Mouse (Mus musculus) lung, embryonic 14.5 days (tissue): ENCODE measurements around the gene A230050P20Rik. TPM values are rescaled to one million over a fixed set of nuclear protein-coding genes. Genes with fewer than 3 reads are reported as not detected.

Experiments used
- ATAC-seq: fragments of 200-750 bp; cut with Nextera tagmentation; 2 replicates; pipeline ENCODE4 v1.8.0; 2017; ENCODE audit warnings: mild to moderate bottlenecking, moderate TSS enrichment, moderate library complexity; ENCODE audit not compliant: insufficient read depth
- DNase-seq: peaks from one replicate; pipeline ENCODE4 v3.0.0-alpha.2; 2015
- H3K27ac ChIP-seq: fragments of 300-500 bp; sonication (generic); 2 replicates; pipeline ENCODE4 v1.5.1; 2014; ENCODE audit warnings: low read depth, mild to moderate bottlenecking, moderate library complexity
- H3K27me3 ChIP-seq: fragments of 300-500 bp; sonication (generic); 2 replicates; pipeline ENCODE4 v1.6.1; 2014; ENCODE audit warnings: low read length, control low read depth; ENCODE audit not compliant: insufficient read depth
- H3K36me3 ChIP-seq: fragments of 300-500 bp; sonication (generic); 2 replicates; pipeline ENCODE4 v1.6.1; 2014; ENCODE audit warnings: control low read depth; ENCODE audit not compliant: insufficient read depth
- H3K4me1 ChIP-seq: fragments of 300-500 bp; sonication (generic); 2 replicates; pipeline ENCODE4 v1.6.1; 2014; ENCODE audit warnings: antibody characterized with exemption, control low read depth; ENCODE audit not compliant: insufficient read depth
- H3K4me2 ChIP-seq: fragments of 300-500 bp; sonication (generic); 2 replicates; pipeline ENCODE4 v1.6.1; 2014; ENCODE audit warnings: mild to moderate bottlenecking
- H3K4me3 ChIP-seq: fragments of 300-500 bp; sonication (generic); 2 replicates; pipeline ENCODE4 v1.5.1; 2014; ENCODE audit warnings: low read depth, low read length
- H3K9ac ChIP-seq: fragments of 300-500 bp; sonication (generic); 2 replicates; pipeline ENCODE4 v1.6.1; 2014
- H3K9me3 ChIP-seq: fragments of 300-500 bp; sonication (generic); 2 replicates; pipeline ENCODE4 v1.6.1; 2016; ENCODE audit warnings: low read depth, low read length, control low read depth
- CTCF ChIP-seq: IDR thresholded peaks from 2 replicates; pipeline ENCODE4 v1.5.1; 2016; ENCODE audit warnings: antibody characterized with exemption, low read depth
- WGBS: fragments of 180-500 bp; shearing (Covaris S2); extraction: QIAGEN DNeasy Blood & Tissue Kit; methylation state at CpG from one replicate; pipeline ENCODE4 v1.1.7; 2014; 5-methylcytosine and 5-hydroxymethylcytosine counted together
- polyA plus RNA-seq: library from polyadenylated mRNA; unstranded; fragments of >200 nt; fragmentation: Nextera tagmentation; extraction: Ambion mirVana; gene quantifications from 2 replicates; pipeline ENCODE4 v1.2.1, GENCODE M21; 2014

Gene A230050P20Rik
- polyA plus RNA-seq, 1 experiment from 2014 or later = 9.4 TPM

DNA sequence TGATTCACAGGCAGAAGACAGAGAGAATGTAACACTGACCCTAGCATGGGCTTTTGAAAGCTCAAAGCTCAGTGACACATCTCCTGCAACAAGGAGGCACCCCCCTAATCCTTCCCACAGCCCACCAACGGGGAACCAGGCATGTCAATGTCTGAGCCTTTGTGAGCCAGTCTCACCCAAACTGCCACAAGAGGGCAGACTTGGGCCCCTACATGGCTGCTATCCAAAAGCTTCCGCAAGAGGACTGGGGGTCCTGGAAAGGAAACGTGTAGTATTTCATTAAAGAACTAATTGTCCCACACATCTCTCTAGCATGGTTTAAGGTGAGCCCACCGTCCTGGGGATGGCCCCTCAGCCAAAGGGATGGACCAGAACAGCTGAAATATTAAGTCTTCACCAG, 6.6 kb upstream of the A230050P20Rik start:
- Histone ChIP-seq H3K9ac (no peak overlapping the region), H3K4me1 (no peaks in the 10 kb centered on the region), H3K27ac (no peak overlapping the region), H3K27me3 (no peaks in the 10 kb centered on the region), H3K9me3 (no peaks in the 10 kb centered on the region), H3K36me3 (no peaks in the 10 kb centered on the region), H3K4me2 (no peak overlapping the region), H3K4me3 (no peak overlapping the region)
- WGBS = 7% methylated on average over 4 of the region's 4 CpGs
- TF ChIP-seq CTCF = peak; percentile 72
- DNase-seq (peak; percentile 78), ATAC-seq (no peak)

GRCm38 (mm10) chr9:20862225-20862624, 6.2 kb upstream of the A230050P20Rik start:
- Histone ChIP-seq H3K4me3 (no peak overlapping the region), H3K27ac (no peak overlapping the region), H3K27me3 (no peaks in the 10 kb centered on the region; the same call in 1 of the 2 replicates), H3K9ac (no peak overlapping the region), H3K4me1 (no peaks in the 10 kb centered on the region), H3K4me2 (no peak overlapping the region), H3K36me3 (no peaks in the 10 kb centered on the region), H3K9me3 (no peaks in the 10 kb centered on the region)
- WGBS = 51% methylated on average over 4 of the region's 4 CpGs
- TF ChIP-seq CTCF = no peak
- DNase-seq = no peak
- ATAC-seq = no peak

- no peak overlapping the region for H3K4me3 ChIP-seq
- peaks cover 23% of the 10 kb centered on the region for H3K27me3 ChIP-seq
- DNase-seq (no peak), ATAC-seq (no peak)
- H3K4me1 ChIP-seq = no peaks in the 10 kb centered on the region
- no peak overlapping the region for H3K27ac ChIP-seq
- no peak overlapping the region for H3K4me2 ChIP-seq
- no peak overlapping the region for H3K9ac ChIP-seq
- no peaks in the 10 kb centered on the region for H3K9me3 ChIP-seq
- no peak for TF ChIP-seq CTCF
- no peaks in the 10 kb centered on the region for H3K36me3 ChIP-seq
- 47% methylated on average over 3 of the region's 3 CpGs for WGBS
Observed at GRCm38 (mm10) chr9:20866879-20867278, 1.6 kb upstream of the A230050P20Rik start.

DNA sequence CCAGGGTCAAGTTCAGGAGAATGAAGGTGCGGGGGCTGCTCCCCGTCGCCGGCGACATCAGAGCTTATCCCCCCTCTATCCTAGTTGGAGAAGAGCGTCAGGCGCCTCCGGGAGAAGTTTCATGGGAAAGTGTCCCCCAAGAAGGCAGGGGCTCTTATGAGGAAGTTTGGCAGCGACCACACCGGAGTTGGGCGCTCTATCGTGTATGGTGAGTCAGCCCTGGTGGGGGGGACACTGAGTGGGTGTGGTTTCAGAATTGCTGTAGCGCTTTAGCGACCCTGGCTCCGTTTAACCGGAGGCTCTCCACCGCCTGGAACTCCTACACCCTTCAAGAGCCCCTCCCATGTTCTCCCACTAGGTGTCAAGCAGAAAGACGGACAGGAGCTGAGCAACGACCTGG, 804 bp downstream of the A230050P20Rik start:
- DNase-seq (no peak), ATAC-seq (no peak)

GRCm38 (mm10) chr9:20870211-20871173, 2.0 kb downstream of the A230050P20Rik start:
- Histone ChIP-seq H3K9ac (no peak overlapping the region), H3K27ac (no peak overlapping the region), H3K27me3 (peaks cover 23% of the 10 kb centered on the region), H3K4me2 (no peak overlapping the region), H3K36me3 (no peaks in the 10 kb centered on the region), H3K4me3 (no peak overlapping the region), H3K9me3 (no peaks in the 10 kb centered on the region), H3K4me1 (no peaks in the 10 kb centered on the region)
- ATAC-seq (no peak), DNase-seq (no peak)
- peak; percentile 39 for TF ChIP-seq CTCF
- 70% methylated on average over 12 of the region's 12 CpGs for WGBS

More for the DNA sequence above, 804 bp downstream of the A230050P20Rik start:
- 3% methylated on average over 19 of the region's 19 CpGs for WGBS
- no peaks in the 10 kb centered on the region for H3K4me1 ChIP-seq
- H3K4me2 ChIP-seq = peak overlapping the region; percentile 67
- H3K36me3 ChIP-seq = no peaks in the 10 kb centered on the region
- no peaks in the 10 kb centered on the region for H3K9me3 ChIP-seq
- no peak for TF ChIP-seq CTCF
- no peak overlapping the region for H3K9ac ChIP-seq
- peak overlapping the region; percentile 43 for H3K4me3 ChIP-seq
- no peak overlapping the region for H3K27ac ChIP-seq
- H3K27me3 ChIP-seq = peaks cover 23% of the 10 kb centered on the region

DNA sequence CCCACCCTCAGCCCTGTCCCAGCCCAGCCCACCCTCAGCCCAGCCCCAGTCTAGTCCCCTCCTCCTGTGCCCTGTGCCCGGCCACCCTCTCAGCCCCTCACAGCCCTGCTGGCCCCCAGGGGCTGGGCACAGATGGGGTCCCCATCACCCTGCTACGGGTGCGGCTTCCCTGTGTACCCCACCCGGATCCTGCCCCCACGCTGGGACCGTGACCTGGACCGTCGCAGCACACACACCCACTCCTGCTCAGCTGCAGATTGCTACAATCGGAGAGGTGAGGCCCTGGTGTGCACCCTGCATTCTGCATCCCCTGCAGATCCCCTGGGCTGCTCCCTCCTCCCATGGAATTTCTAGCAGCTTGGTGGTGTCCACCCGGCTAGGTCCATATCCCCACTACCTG, 4.5 kb downstream of the A230050P20Rik start:
- no peak overlapping the region for H3K4me3 ChIP-seq
- no peak overlapping the region for H3K27ac ChIP-seq
- no peaks in the 10 kb centered on the region for H3K36me3 ChIP-seq
- no peak for TF ChIP-seq CTCF
- DNase-seq = no peak
- 89% methylated on average over 10 of the region's 10 CpGs for WGBS
- no peaks in the 10 kb centered on the region for H3K9me3 ChIP-seq
- no peak overlapping the region for H3K9ac ChIP-seq
- ATAC-seq = no peak
- H3K4me2 ChIP-seq = no peak overlapping the region
- H3K4me1 ChIP-seq = no peaks in the 10 kb centered on the region
- peaks cover 17% of the 10 kb centered on the region for H3K27me3 ChIP-seq

- Histone ChIP-seq H3K27me3 (peaks cover 13% of the 10 kb centered on the region), H3K27ac (no peak overlapping the region), H3K4me2 (no peak overlapping the region), H3K9me3 (no peaks in the 10 kb centered on the region), H3K4me3 (no peak overlapping the region), H3K36me3 (no peaks in the 10 kb centered on the region), H3K4me1 (no peaks in the 10 kb centered on the region), H3K9ac (no peak overlapping the region)
- WGBS = 84% methylated on average over 12 of the region's 12 CpGs
- ATAC-seq (no peak), DNase-seq (no peak)
- no peak for TF ChIP-seq CTCF
Observed at GRCm38 (mm10) chr9:20873521-20873920, 5.1 kb downstream of the A230050P20Rik start.
